Mouse (Mus musculus) liver, postnatal 0 days (tissue): Measurements from ENCODE around the gene Alkbh1.

Experiments
- CTCF ChIP-seq: sonication (generic); IDR thresholded peaks from 2 replicates; pipeline ENCODE4 v1.5.1; 2016; ENCODE audit warnings: antibody characterized with exemption, low read depth
- EP300 ChIP-seq: IDR thresholded peaks from 2 replicates; pipeline ENCODE4 v1.6.1; 2016; ENCODE audit warnings: antibody characterized with exemption, low read depth, mild to moderate bottlenecking

DNA sequence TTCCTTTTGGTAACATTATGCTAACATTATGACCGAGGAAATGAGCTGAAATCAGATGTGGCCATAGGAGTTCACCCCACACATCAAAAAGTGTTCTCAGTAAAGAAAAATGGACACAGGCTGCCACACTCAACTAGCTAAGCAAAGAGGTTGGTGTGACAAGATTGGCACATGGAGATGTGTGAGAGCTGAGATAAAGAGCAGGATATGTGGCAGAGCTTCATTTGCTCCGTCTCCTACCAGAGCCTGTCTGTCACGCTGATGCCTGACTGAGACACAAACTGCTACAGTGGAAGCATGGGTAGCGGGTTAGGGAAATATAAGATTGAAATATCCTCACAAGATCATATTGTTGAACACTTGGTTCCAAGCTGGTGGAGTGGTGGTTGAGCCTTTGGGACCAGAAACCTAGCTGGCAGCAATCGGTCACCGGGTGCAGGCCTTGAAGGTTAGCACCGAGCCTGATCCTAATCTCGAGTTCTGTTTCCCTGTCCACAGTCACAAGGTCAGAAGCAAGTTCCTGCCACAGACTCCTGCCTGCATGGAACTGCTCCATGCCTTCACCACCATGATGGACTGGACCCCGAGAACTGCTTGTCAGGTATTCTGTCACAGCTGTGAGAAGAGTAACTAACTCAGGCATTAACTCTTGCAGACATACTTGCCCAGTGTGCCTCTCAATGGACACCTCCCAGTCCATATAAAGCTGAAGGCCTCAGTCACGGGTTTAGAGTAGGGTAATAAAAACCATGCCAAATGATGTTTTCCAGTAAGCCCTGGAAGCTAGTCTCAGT lies 63.0 kb downstream of the Alkbh1 start:
- TF ChIP-seq EP300, result no peak
- no peak for TF ChIP-seq CTCF
